Mouse (Mus musculus) cerebellum, postnatal 25 days (tissue): ENCODE measurements around the gene Olfr519.

Experiments used
- DNase-seq, 2 experiments: peaks; one replicate each; pipeline ENCODE4 v3.0.0; 2021; ENCODE audit warnings: mixed read lengths in 2 of 2

Gene Olfr519

GRCm38 (mm10) chr7:108894320-108894719, at the start of gene Olfr519:
Gene Olfr519, minus strand, starts transcription at chr7:108894420.
- DNase-seq = no peak

DNA sequence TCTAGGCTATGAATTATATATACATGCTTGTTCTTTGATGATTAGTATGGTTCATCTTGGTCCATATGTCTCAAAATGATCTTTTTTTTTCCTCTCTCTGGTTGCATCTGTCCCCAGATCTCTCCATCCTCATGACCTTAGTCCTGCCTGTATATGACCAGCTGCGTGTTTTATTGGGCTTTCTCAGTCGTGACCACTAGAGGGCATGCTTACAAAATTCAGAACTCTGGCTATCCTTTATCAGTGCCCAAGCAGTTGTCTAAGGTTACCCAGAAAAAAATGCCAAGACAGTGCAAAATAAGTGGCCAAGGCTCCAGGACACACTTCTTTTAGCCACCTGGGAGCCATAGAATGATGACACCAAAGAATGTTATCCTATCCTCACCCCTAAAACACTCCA, 49.8 kb upstream of the Olfr519 start:
- peak; percentile 62 to 70 for DNase-seq

DNA sequence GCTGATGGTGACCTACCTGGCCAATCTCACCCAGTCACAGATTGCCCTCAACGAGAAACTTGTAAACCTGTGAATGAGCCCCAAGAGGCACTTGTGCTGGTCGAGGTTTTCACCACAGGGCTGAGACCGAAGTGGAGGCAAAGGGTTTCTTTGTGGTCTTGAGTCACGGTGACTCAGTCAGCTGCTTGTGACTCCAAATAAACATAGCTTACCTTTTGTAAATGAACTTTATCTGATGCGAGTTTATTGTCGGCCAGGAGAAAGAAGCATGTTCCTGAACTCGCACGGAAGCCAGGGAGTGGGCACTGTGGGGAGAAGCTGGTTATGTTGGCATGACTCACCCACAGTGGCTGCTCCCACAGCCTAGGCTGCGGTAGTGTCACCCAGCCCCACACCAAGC, 47.2 kb upstream of the Olfr519 start:
- no peak for DNase-seq

DNA sequence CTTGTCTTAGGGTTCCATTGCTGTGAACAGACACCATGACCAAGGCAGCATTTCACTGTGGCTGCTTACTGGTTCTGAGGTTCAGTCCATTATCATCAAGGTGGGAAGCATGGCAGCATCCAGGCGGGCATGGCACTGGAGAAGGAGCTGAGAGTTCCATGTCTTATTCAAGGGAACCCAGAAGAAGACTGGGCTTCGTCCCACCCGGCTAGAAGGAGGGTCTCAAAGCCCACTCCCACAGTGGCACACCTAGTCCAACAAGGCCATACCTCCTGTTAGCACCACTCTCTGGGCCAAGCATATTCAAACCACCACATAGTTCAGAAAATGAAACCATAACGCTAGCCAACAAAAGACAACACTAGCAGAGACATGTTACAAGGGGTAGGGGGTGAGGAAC, 42.4 kb upstream of the Olfr519 start:
- DNase-seq = no peak

DNA sequence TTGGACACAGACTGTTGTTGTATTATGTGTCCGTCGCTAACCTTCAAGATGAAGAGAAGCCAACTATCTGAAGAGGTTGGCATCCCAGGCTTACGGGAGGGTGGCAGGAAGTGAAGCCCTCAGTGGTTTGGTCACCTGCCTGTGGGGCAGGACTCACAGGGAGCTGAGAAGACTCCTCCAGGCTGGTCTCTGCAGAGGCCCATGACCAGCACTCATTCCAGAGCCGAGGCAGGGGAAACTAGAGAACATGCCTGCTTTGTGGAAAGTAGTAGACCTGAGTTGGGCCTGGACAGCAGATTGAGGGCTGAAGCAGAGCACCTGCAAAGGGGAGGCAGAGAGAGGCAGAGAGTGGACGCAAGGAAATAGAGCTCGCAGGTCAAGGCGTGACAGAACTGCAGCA, 41.2 kb upstream of the Olfr519 start:
- no peak for DNase-seq

GRCm38 (mm10) chr7:108934836-108935235, 40.6 kb upstream of the Olfr519 start:
- DNase-seq = no peak

GRCm38 (mm10) chr7:108933794-108934731, 39.8 kb upstream of the Olfr519 start, which contains the start of gene Eif3f:
Gene Eif3f, plus strand, starts transcription at chr7:108934417.
- peak; percentile 94 to 95 for DNase-seq

DNA sequence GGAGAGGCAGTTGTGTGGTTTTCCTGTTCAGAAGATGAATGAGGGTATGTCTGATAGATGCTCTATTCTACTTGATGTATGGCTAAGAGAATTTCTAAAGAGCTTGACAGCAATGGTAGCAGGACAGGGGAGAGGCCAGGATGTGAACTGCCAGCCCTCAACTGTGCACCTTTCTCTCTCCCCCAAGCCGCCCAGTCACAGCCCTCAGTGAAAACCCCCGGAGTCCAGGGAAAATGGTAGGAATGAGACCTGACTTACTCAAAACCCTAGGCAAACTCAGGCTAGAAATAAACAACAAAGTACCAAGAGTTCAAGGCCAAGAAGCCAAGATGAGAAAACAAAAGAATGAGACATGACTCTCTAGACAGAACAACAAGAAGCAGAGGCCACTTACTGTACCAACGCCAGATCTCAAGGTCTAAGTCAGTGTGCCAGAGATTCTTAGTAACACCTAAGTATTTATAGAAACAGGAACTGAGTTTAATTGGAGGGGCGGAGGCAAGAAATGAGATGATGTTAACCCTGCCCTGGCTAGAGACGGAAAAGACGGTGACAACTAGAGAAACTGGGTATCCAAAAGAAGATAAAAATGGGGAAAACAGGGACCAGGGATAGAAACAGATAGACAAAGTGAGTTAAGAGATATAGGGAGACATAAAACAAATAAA, 35.6 kb upstream of the Olfr519 start, which contains the start of gene Nlrp10:
Gene Nlrp10, minus strand, starts transcription at position 453 of the 668 bp plus-strand sequence.
- DNase-seq = no peak

GRCm38 (mm10) chr7:108928280-108929188, 34.3 kb upstream of the Olfr519 start:
- DNase-seq = no peak

GRCm38 (mm10) chr7:108927043-108927442, 32.8 kb upstream of the Olfr519 start:
- no peak for DNase-seq

DNA sequence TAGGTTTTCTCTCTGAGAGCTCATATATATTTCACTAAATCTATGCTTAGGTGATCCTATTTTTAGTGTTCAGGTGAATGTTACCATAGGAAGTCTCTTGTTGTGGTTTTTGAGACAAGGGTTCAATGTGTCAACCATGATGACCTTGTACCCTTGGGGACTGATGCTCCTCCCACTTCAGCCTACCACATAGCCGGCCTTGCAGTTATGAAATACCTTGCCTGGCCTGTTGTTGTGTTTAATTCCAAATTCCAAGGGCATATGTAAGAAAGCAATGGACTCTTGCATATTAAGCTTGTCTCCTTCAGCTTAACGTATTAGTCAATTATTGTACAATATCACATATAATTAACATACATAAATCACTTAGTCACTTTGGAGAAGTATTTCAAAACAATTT, 9.7 kb upstream of the Olfr519 start:
- no peak for DNase-seq

GRCm38 (mm10) chr7:108884906-108885305, 9.3 kb downstream of the Olfr519 start, which contains the start of gene Olfr518:
Gene Olfr518, minus strand, starts transcription at chr7:108885006.
- DNase-seq = no peak

- DNase-seq = no peak
Observed at GRCm38 (mm10) chr7:108872279-108872678, 21.9 kb downstream of the Olfr519 start, which contains the start of gene Olfr517. Gene Olfr517, minus strand, starts transcription at chr7:108872379.

DNA sequence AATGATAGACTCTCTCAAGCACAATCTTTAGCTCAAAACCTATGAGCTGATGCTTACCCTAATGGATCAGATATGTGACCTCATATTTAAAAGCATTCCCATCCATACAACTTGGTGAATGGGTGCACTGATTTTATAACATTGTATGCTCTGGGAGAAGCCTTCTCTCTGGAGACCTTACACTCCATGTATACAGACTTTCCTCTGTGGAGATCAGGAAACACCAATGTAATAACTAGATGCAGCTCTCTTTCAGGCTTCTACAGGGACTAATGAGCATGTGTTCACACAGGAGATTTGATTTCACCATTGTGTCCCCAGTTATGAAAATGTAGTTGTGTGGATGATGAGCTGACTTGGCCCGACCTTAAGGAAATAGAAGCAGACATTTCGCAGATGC, 43.8 kb downstream of the Olfr519 start, which contains the start of gene Olfr516:
Gene Olfr516, minus strand, starts transcription at position 101 of the 400 bp plus-strand sequence.
- DNase-seq = no peak
